In the genomic region with DNA sequence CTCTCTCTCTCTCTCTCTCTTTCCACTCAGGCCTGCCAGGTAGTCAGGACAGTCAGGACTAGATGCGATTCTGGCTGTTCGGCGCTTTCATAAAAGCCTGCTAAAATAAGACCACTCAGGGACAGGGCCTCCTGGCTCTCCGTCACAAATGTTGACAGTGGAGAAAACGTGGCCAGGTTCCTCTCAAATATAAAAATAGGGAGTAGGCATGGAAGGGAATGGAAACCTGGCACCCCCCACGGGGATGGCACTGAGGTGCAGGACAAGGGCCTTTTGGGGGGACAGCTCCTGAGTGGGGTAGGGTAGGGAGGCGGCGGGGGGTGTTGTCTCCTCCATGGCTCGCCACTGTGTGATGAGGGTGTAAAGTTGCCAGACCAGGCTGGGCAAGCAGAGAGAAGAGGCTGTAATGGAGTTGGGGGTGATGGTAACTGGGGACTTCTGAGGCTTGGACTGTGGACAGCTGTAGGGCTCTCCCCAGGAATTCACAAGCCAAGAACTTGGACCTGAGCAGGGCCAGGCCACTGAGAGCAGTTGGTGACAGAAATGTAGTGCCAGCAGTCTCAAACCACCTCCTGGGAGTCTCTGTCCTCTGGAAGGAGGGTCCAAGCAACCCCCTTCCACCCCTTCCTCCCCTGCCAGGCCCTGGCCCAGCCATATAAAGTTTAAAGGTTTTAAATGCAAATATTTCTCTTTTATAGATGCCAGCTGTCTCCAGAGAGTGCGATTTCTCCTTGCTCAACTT, we compare ENCODE assay signal across 9 mouse cellular contexts. TPM values are rescaled to one million over a fixed set of nuclear protein-coding genes. Genes with fewer than 3 reads are reported as not detected.
A peak's percentile ranks its signal among the peaks of the same experiment; 100 is the strongest.
DNase-seq lines count a peak whose midpoint lies in the region; ATAC-seq lines count a peak whose summit lies in the region.
"Had no signal": no experiment of that assay in that cellular context is flagged by ENCODE, and none has a peak within 500 bp of the region (broad histone marks: within the 10 kb centered on the region; RNA-seq: fewer than 3 reads in every experiment).

No protein-coding gene starts in this region.

- no peak for ATAC-seq in forebrain, embryonic 14.5 days
- no peak; the same call in 1 of the 2 replicates for ATAC-seq in neural tube, embryonic 12.5 days (ENCODE audit: low FRiP score, low read depth)

- peak overlapping the region; percentile 98 for H3K4me2 ChIP-seq in forebrain, embryonic 14.5 days (ENCODE audit: low read length)
- peak overlapping the region; percentile 97 for H3K4me2 ChIP-seq in neural tube, embryonic 12.5 days (replicated peaks)

- WGBS in forebrain, embryonic 14.5 days: 38% methylated on average over 10 of the region's 10 CpGs
- 49% methylated on average over 10 of the region's 10 CpGs for WGBS in limb, embryonic 10.5 days
- WGBS in neural tube, embryonic 12.5 days: 32% methylated on average over 10 of the region's 10 CpGs

- no peaks in the 10 kb centered on the region for H3K9me3 ChIP-seq in forebrain, embryonic 14.5 days (replicated peaks; ENCODE audit: control insufficient read depth, low read length)
- H3K9me3 ChIP-seq in limb, embryonic 10.5 days (replicated peaks): no peaks in the 10 kb centered on the region
- H3K9me3 ChIP-seq in neural tube, embryonic 12.5 days: no peaks in the 10 kb centered on the region

- H3K9ac ChIP-seq in forebrain, embryonic 14.5 days (ENCODE audit: low read length): peak overlapping the region; percentile 32
- H3K9ac ChIP-seq in neural tube, embryonic 12.5 days: no peak overlapping the region

- no peaks in the 10 kb centered on the region for H3K27me3 ChIP-seq in forebrain, embryonic 14.5 days (replicated peaks; ENCODE audit: control insufficient read depth, insufficient read depth, low read length)
- H3K27me3 ChIP-seq in limb, embryonic 10.5 days (ENCODE audit: low read depth, poor library complexity, severe bottlenecking): peaks cover 27% of the 10 kb centered on the region
- H3K27me3 ChIP-seq in neural tube, embryonic 12.5 days (replicated peaks): no peaks in the 10 kb centered on the region

- H3K4me3 ChIP-seq in forebrain, embryonic 14.5 days (ENCODE audit: low read depth, low read length): no peak overlapping the region
- H3K4me3 ChIP-seq in limb, embryonic 10.5 days: peak overlapping the region; percentile 42
- H3K4me3 ChIP-seq in neural tube, embryonic 12.5 days: no peak overlapping the region

- peak; percentile 56 for DNase-seq in left cerebral cortex, postnatal 4 days
- DNase-seq in left cerebral cortex, adult 8-10 months (ENCODE audit: low spot score in 2 of 2): no peak
- DNase-seq in forebrain, embryonic 14.5 days (ENCODE audit: low spot score): no peak
- DNase-seq in limb, embryonic 10.5 days (ENCODE audit: low spot score): peak; percentile 36
- no peak for DNase-seq in spleen, adult 12 weeks (ENCODE audit: low spot score)
- no peak for DNase-seq in layer of hippocampus, adult 8-10 months (ENCODE audit: low spot score in 2 of 2)
- DNase-seq in left cerebral cortex, adult 9 months (ENCODE audit: low spot score in 2 of 2): no peak
- DNase-seq: cerebellum, adult 2 months had no signal

- intact Hi-C loops in left cerebral cortex, postnatal 4 days (cut with DNase I): loop anchor here (10.0 kb wide), 1 partner anchor 247 kb away; no protein-coding TSS in a partner anchor

- H3K4me1 ChIP-seq in forebrain, embryonic 14.5 days (ENCODE audit: control insufficient read depth, insufficient read depth, low read length): peaks cover 73% of the 10 kb centered on the region
- H3K4me1 ChIP-seq in limb, embryonic 10.5 days: peaks cover 97% of the 10 kb centered on the region
- peaks cover 87% of the 10 kb centered on the region for H3K4me1 ChIP-seq in neural tube, embryonic 12.5 days

- H3K27ac ChIP-seq in forebrain, embryonic 14.5 days (ENCODE audit: low read depth, low read length): peak overlapping the region; percentile 98
- H3K27ac ChIP-seq in limb, embryonic 10.5 days: peak overlapping the region; percentile 80
- H3K27ac ChIP-seq in neural tube, embryonic 12.5 days: peak overlapping the region; percentile 88

- H3K36me3 ChIP-seq in forebrain, embryonic 14.5 days (ENCODE audit: control insufficient read depth, insufficient read depth, low read length): no peaks in the 10 kb centered on the region
- H3K36me3 ChIP-seq in limb, embryonic 10.5 days: no peaks in the 10 kb centered on the region
- H3K36me3 ChIP-seq in neural tube, embryonic 12.5 days: no peaks in the 10 kb centered on the region

RNA-seq across cellular contexts. Expression of gene Gins2, which starts 57.2 kb away (rescaled TPM):
- 1 to 10 TPM; 4.8 to 5.7 TPM for total RNA-seq in left cerebral cortex, postnatal 4 days (2021)
- total RNA-seq in left cerebral cortex, adult 8-10 months (2022): 1 to 10 TPM; 1.1 to 3.3 (median 2.5) TPM
- polyA plus RNA-seq in forebrain, embryonic 14.5 days (2014; fragmentation: Nextera tagmentation; extraction: Ambion mirVana): 33.4 and 44.1 TPM in 2 replicates
- 153 and 167 TPM in 2 replicates for polyA plus RNA-seq in limb, embryonic 10.5 days (2016; fragmentation: Nextera tagmentation; extraction: Ambion mirVana)
- 53.4 and 54.7 TPM in 2 replicates for polyA plus RNA-seq in neural tube, embryonic 12.5 days (2016; fragmentation: Nextera tagmentation; extraction: Ambion mirVana)
- 1 to 10 TPM; 2.4 to 4.8 (median 2.8) TPM for total RNA-seq in layer of hippocampus, adult 8-10 months (2022)

Comparison
In these comparisons a context has a peak if more than half of its experiments do, and no peak if none do; other contexts are left out.
1. DNase-seq: peak in left cerebral cortex, postnatal 4 days (single experiment) and limb, embryonic 10.5 days (single experiment); none in left cerebral cortex, adult 8-10 months (0 of 2), forebrain, embryonic 14.5 days (single experiment), spleen, adult 12 weeks (single experiment), layer of hippocampus, adult 8-10 months (0 of 2) and left cerebral cortex, adult 9 months (0 of 2).
2. Peak in every context shown above with its lines, with median percentiles within 50 percentile points of each other: H3K27ac ChIP-seq.